Mouse (Mus musculus): Measurements from ENCODE around the gene Fan1.

Gene Fan1

GRCm38 (mm10) chr7:64373830-64374562, at the start of gene Fan1:
TSS of gene Fan1 (minus strand) at chr7:64374095.
- DNase-seq (ENCODE audit: low spot score in 2 of 2), result peak; percentile 81 to 88

- no peak for DNase-seq (ENCODE audit: low spot score in 2 of 2)
These were observed 30.1 kb upstream of the Fan1 start for GRCm38 (mm10) chr7:64403989-64404388.

GRCm38 (mm10) chr7:64402452-64402851, 28.6 kb upstream of the Fan1 start:
- no peak for DNase-seq (ENCODE audit: low spot score in 2 of 2)

DNA sequence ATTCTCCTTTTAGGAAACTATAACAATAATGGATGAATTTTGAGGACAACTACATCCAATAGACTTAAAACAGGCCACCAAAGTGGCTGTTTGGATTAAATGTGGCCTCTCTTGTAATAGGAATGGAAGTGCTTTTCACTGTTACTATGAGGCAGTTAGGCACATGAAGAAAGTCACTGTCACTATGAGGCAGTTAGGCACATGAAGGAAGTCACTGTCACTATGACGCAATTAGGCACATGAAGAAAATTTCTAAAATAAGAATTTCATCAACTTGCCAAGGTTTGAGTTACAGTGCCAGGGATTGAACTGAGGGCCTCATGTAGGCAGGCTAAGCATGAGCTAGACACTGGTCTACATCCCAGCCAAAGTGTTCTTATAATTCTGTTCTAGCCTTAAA, 26.8 kb upstream of the Fan1 start:
- no peak for DNase-seq (ENCODE audit: low spot score in 2 of 2)

- no peak for DNase-seq (ENCODE audit: low spot score in 2 of 2)
These were observed 18.9 kb upstream of the Fan1 start for GRCm38 (mm10) chr7:64392819-64393151.

- DNase-seq (ENCODE audit: low spot score in 2 of 2), result peak; percentile 99
These were observed 18.4 kb upstream of the Fan1 start, which contains the start of the genes Mphosph10 and Mcee for GRCm38 (mm10) chr7:64392122-64392818. TSS of gene Mphosph10 (minus strand) at chr7:64392268. TSS of gene Mcee (plus strand) at chr7:64392607.

- no peak for DNase-seq (ENCODE audit: low spot score in 2 of 2)
These were observed 17.6 kb upstream of the Fan1 start for GRCm38 (mm10) chr7:64391479-64391878.

- DNase-seq (ENCODE audit: low spot score in 2 of 2), result peak; percentile 9 to 13
These were observed 607 bp downstream of the Fan1 start for GRCm38 (mm10) chr7:64373147-64373829.

GRCm38 (mm10) chr7:64371940-64372878, 1.7 kb downstream of the Fan1 start:
- no peak for DNase-seq (ENCODE audit: low spot score in 2 of 2)

DNA sequence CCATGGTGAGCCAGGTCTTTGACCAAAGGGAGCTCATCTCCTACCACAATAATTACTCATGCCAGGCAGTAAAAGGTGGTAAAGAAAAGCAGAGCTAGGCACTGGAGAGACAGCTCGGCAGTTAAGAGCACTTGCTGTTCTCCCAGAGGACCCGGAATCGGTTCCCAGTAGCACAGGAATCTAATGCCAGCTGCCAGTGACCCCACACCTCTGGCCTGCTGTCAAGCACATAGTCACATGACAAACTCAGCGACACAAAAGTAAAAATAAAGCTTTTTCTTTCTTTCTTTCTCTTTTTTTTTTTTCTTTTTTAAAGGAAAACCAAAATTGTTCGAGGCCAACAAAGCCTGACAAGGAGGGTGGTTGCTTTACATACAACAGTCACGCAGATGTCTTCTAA, 4.1 kb downstream of the Fan1 start:
- no peak for DNase-seq (ENCODE audit: low spot score in 2 of 2)

DNA sequence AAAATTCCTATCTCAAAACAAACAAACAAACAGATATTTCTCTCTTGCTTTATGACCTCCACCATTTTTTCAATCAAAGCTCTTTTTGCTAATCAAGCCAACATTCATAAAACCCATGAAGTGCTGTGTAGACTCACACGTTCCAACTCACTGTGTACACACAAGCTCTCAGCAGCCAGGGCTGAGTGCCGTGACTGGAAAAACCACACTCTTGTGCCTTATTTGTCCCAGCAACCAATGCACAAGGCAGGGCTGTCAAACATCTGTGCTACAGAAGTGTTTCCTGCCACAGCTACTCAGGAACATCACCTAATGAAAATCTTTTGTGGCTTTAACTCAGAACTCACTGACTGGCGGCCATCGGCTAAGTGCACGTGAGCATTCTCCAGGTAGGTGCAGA, 8.0 kb downstream of the Fan1 start:
- DNase-seq (ENCODE audit: low spot score in 2 of 2), result no peak

GRCm38 (mm10) chr7:64360586-64360945, 13.3 kb downstream of the Fan1 start:
- no peak for DNase-seq (ENCODE audit: low spot score in 2 of 2)

GRCm38 (mm10) chr7:64359943-64360585, 13.8 kb downstream of the Fan1 start:
- DNase-seq (ENCODE audit: low spot score in 2 of 2), result no peak

DNA sequence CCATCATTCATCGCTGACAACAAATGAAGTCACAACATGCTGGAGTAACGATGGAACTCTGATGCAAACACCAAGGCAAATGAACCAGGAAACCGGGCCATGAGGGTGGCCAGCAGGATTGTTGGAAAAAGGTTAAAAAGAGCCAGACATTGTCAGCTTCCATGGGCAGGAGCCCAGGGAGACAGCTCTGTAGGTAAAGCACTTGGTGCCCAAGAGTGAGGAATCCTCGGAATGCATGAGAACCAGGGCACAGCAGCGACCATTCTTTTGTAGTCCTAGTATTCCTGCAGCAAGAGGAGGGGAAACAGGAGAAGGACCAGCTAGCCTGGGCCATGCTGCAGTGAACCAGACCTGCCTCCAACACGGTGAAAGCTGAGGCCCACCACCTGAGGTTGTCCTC, 15.2 kb downstream of the Fan1 start:
- DNase-seq (ENCODE audit: low spot score in 2 of 2), result no peak

GRCm38 (mm10) chr7:64357405-64357804, 16.5 kb downstream of the Fan1 start:
- DNase-seq (ENCODE audit: low spot score in 2 of 2), result no peak

DNA sequence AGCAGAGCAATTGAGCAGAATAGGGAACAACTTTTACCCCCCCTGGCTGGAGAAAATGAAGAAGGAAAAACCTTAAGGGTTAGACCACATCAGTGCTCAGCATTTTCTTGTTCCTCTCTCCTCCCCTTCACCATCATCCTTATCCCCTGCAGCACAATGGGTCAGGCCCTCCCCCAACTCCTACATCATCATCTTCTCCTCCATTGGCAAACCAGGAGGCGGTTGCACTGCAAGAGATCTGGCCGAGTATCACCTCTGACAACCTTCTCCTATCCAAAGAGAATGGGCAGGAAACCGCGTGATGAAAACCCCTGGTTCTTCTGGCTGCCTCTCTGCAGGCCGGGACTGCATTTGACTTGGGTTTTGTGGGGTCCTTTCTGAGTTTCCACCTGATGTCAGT, 17.2 kb downstream of the Fan1 start:
- DNase-seq (ENCODE audit: low spot score in 2 of 2), result no peak

- no peak for DNase-seq (ENCODE audit: low spot score in 2 of 2)
These were observed 19.7 kb downstream of the Fan1 start for GRCm38 (mm10) chr7:64354206-64354605.

GRCm38 (mm10) chr7:64351087-64351486, 22.8 kb downstream of the Fan1 start:
- no peak for DNase-seq (ENCODE audit: low spot score in 2 of 2)

DNA sequence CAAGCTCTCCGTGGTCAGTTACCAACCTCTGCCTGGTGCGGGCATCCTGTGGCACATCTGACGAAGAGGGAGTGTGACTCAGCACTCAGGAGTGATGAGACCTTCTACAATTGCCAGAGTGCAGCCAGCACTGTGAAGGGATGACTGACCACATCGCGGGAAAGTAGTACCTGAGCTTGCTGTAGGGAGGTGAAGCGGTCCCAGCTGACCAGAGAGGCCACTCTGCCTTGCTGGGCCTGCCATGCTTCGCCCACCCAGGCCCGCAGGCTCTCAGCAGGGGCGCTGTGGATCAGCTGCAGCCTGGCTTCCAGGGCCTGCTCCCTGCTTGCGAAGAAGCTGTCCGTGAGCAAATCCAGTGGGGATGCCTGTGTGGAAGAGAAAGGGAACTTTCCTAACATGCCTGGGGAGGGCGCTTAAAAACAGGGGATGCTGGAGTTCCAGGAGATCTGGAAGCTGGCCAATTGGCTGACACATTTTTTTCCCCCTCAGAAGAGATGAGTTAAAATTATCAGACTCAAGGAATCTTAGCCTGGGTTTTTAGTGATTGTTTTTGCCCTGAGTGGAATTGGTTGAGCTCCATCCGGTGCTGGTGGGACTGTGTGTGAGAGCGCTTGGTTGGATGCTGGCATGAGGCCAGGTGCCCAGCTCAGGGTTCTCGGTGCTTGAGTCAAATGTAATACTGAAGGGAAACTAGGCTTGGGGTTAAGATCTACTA, 24.6 kb downstream of the Fan1 start:
- no peak for DNase-seq (ENCODE audit: low spot score in 2 of 2)

- DNase-seq (ENCODE audit: low spot score in 2 of 2), result no peak
These were observed 26.1 kb downstream of the Fan1 start for GRCm38 (mm10) chr7:64347813-64348212.

GRCm38 (mm10) chr7:64332686-64333085, 41.2 kb downstream of the Fan1 start:
- DNase-seq (ENCODE audit: low spot score in 2 of 2), result no peak

Data from natural killer cell, adult 2 months (primary cell).